Mouse (Mus musculus): ENCODE data around the gene Aldh1a1.

GRCm38 (mm10) chr19:20555365-20555764, 62.9 kb downstream of the Aldh1a1 start:
- TF ChIP-seq POLR2A (IDR thresholded peaks at IDR 0.05; ENCODE audit: insufficient read depth, low read length) = no peak
- TF ChIP-seq EP300 (IDR thresholded peaks at IDR 0.05; ENCODE audit: insufficient read depth, low read depth, low read length) = no peak
- TF ChIP-seq CTCF (IDR thresholded peaks at IDR 0.05; ENCODE audit: low read depth, low read length) = no peak

Measured in ES-Bruce4 (cell line).